Mouse (Mus musculus): ENCODE data around the gene Vmn1r86.
"Not testable (repeated sequence)": the region's sequence is repeated elsewhere in the genome, so short reads cannot be mapped to it uniquely, and the experiment has no call there.

Vmn1r86 gene

GRCm38 (mm10) chr7:13119817-13120216 is at the start of gene Vmn1r86:
Gene Vmn1r86 (minus strand): TSS chr7:13119917.
- DNase-seq (ENCODE audit: low read depth in 2 of 2, low spot score in 2 of 2), result no peak

- DNase-seq (ENCODE audit: low read depth in 2 of 2, low spot score in 2 of 2), result no peak
Observed at GRCm38 (mm10) chr7:13159268-13159667, 39.6 kb upstream of the Vmn1r86 start, which contains the start of gene Vmn1r88. Gene Vmn1r88 (plus strand): TSS chr7:13159568.

DNA sequence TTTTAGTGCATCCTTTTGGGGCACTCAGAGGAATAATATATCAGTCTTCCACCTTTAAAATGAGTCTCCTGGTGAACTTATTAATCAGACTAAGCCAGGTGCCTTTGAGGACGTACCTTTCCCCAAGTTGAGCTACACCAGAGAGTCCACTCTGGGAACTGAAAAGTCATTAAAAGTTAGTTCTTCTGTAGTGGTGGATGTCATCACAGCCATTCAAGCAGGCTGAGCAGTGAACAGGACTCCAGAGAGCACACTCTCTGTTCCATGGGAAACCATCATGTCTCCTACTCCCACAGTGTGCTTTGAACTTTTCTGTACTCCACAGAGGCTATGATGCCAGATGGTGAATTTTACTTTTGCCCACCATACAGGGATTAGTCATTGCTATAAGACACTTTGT is 20.3 kb upstream of the Vmn1r86 start, which contains the start of gene Vmn1r87:
Gene Vmn1r87 (minus strand): TSS at position 101 of the 400 bp plus-strand sequence.
- no peak for DNase-seq (ENCODE audit: low read depth in 2 of 2, low spot score in 2 of 2)

DNA sequence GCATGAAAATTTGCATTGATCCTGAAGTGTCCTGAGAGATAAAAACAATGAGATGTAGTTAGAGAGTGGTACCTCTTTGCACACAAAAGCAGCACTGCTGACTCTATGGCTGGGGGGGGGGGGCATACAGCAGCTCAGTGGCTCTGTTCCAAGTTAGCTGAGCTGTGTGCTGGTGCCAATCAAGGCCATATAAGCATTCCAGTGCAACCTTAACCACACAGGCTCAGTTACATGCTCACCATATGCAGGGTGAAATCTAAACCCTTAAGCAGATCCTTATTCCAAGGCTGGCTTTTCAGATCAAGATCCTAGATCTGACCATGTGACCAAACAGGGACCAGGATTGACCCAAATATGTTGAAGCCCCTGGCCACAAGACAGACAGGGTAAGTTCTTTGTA is 17.6 kb upstream of the Vmn1r86 start:
- no peak for DNase-seq (ENCODE audit: low read depth in 2 of 2, low spot score in 2 of 2)

GRCm38 (mm10) chr7:13131856-13132255 is 12.1 kb upstream of the Vmn1r86 start:
- DNase-seq (ENCODE audit: low read depth in 2 of 2, low spot score in 2 of 2), result no peak

DNA sequence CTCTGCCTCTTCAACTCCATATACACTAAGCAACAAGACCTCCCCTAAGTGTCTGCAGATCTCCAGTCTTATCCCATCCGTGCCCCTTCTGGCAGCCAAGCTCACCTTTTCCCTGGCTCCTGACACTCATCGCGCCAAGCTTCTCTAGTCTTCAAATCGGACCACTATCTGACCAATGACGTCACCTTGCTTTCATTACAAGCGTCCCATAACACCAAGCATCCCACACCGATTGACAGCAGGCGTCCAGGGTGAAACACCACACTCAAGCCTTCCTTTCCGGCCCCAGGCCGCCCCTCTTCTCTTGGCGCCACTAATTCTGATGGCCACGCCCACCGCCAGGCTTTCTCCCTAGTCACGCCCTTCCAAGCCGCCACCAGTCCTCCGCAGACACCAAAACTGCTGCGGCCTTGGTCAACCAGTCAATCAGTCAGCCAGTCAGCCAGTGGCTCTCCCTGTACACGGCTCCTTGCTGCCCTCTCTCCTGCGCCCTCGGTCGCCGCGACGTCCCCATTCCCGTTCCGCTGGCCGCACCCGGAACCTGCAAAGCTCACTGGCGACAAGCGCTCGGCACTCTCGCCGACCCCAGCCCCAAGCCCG is 3.9 kb upstream of the Vmn1r86 start:
- DNase-seq (ENCODE audit: low read depth in 2 of 2, low spot score in 2 of 2), result not testable (repeated sequence)

DNA sequence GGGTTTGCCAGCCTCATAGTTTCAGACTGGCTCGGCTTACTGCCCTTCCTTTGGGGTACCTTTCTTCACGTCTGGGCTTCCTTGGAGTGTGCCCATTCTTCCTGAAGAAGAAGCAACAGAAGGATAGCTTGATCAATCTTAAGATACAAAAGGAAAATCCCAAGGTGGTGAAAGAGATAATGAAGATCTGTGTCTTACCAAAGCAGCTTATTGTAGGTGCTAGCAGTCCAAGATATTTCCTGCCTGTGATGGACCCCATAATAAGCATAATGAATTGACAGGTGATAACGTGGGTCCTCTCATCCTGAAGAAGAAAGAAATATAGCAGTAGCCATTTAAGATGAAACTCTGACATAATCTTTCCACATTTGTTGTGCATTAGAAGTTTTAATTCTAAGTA is 24.6 kb downstream of the Vmn1r86 start, which contains the start of gene Vmn1r85:
Gene Vmn1r85 (minus strand): TSS at position 101 of the 400 bp plus-strand sequence.
- no peak for DNase-seq (ENCODE audit: low read depth in 2 of 2, low spot score in 2 of 2)

DNA sequence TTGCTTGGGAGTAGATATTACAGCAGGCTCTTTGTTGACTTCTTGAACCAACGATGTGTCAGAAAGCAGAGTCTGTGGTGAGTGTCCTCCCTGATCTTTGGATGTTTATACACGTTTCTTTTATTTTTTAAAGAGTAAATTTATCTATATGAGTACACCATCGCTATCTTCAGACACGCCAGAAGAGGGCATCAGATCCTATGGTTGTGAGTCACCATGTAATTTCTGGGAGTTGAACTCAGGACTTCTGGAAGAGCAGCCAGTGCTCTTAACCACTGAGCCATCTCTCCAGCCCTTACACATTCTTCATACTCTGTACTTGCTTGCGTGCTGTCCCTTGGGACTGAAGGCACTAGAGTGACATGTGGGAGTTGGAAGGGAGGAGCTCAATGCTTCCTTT is 47.4 kb downstream of the Vmn1r86 start:
- DNase-seq (ENCODE audit: low read depth in 2 of 2, low spot score in 2 of 2), result no peak

- not testable (repeated sequence) for DNase-seq (ENCODE audit: low read depth in 2 of 2, low spot score in 2 of 2)
Observed at GRCm38 (mm10) chr7:13063399-13063798, 56.3 kb downstream of the Vmn1r86 start.

- DNase-seq (ENCODE audit: low read depth in 2 of 2, low spot score in 2 of 2), result no peak
Observed at GRCm38 (mm10) chr7:13059536-13059935, 60.2 kb downstream of the Vmn1r86 start.

GRCm38 (mm10) chr7:13056913-13057700 is 62.6 kb downstream of the Vmn1r86 start:
- DNase-seq (ENCODE audit: low read depth in 2 of 2, low spot score in 2 of 2), result no peak

DNA sequence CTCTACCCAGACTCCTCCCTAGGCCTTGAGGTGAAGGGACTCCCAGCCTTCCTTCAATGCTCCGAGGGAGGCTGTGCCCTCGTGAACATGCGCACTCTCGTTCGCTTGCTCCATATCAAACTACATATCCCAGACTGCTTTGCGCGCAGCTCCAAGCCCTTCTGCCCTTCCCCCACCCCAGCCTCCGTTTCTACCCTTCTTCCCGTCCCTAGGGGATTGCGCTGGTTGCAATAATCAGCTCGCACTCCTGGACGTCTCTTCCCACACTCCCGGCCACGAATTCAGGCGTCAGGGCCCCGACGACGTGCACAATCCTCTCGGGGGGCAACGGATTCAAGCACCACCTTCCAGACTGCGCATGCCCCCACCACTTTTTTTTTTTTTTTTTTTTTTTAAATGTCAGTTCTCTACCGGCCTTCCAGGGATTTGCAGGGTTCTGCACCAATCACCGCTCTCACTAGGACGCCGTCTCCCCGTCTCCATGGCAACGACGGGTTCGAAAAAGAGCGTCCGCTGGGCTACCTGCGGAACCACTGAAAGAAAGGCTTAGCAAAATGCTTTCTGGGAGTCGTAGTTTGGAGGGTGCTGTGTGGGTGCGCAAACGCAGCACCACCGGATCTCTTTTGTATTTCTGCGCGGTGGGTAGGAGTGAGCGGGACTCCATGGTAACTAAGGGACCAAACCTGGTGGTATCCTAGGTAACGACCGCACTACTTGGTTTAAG is 65.3 kb downstream of the Vmn1r86 start, which contains the start of gene Mzf1:
Gene Mzf1 (minus strand): TSS at position 478 of the 724 bp plus-strand sequence.
- DNase-seq (ENCODE audit: low read depth in 2 of 2, low spot score in 2 of 2), result peak; percentile 87 to 88

DNA sequence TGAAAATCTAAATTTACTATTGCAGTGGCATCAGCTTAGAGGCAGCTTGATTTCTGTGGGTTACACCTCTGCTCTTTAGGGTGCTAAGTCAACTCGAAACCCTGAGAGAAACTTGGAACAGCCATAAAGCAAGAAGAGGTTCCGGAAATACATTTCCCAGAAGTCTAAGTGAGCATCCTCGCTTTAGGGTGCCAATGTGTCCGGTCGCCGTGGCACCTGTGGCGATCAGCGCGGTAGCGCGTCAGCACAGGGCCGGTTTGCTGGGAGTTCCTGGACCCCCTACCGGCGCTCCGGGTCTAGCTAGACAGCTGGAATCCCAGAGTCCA is 65.8 kb downstream of the Vmn1r86 start:
- DNase-seq (ENCODE audit: low read depth in 2 of 2, low spot score in 2 of 2), result no peak

DNA sequence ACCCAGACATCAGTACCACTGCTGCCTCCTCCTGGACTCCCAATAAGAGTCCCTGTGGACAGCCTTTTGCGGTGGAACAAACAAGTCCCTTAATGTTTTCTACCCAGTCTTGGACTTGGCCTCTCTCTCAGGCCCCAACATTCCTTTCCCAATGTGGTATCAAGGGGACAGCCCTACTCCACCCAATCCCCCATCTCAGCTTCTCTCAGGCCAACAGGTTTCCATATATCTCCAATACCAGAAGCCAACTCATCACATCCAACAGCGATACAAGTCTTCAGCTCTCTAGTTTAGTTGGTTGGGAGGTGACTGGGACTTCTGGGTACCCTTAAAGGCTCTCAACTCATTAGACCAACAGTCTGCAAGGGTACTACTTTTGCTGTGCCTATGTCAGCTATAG is 66.2 kb downstream of the Vmn1r86 start:
- DNase-seq (ENCODE audit: low read depth in 2 of 2, low spot score in 2 of 2), result no peak

DNA sequence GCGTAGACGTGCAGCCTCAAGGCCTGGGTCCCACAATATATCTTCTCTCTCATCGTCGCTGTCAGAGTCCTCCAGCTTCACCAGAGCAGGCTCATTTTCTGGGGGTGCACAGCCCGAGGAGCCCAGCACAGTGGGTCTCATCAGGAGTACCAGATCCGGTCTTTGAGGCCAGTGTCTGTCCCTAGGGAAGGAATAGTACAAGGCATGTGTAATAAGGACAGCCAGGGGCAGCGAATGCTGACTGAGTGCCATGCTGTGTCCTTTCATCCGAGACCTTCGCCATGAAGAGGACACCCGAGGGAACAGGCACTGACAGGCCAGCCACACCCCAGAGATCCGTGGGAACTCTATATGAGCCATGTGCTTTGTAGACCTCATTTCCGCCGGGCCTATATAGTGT is 66.7 kb downstream of the Vmn1r86 start:
- no peak for DNase-seq (ENCODE audit: low read depth in 2 of 2, low spot score in 2 of 2)

All from CD8-positive naive resting alpha-beta T cell, adult 2 months (primary cell).